Mouse (Mus musculus): ENCODE data around the gene Bola1.

Bola1 gene

GRCm38 (mm10) chr3:96219661-96220130 lies at the start of gene Bola1, which contains the start of gene Hist2h2ab:
Gene Bola1, minus strand, starts transcription at chr3:96219709.
Gene Hist2h2ab, plus strand, starts transcription at chr3:96219865.
- under 1% methylated on average over 36 of the region's 37 CpGs for WGBS

- 1% methylated on average over 15 of the region's 44 CpGs for WGBS
Measured at GRCm38 (mm10) chr3:96268776-96269378, 49.4 kb upstream of the Bola1 start.

- 6% methylated on average over 30 of the region's 30 CpGs for WGBS
Measured at GRCm38 (mm10) chr3:96268051-96268775, 48.7 kb upstream of the Bola1 start, which contains the start of gene Hist2h3b. Gene Hist2h3b, plus strand, starts transcription at chr3:96268654.

GRCm38 (mm10) chr3:96267541-96267940 lies 48.0 kb upstream of the Bola1 start:
- 72% methylated on average over 4 of the region's 4 CpGs for WGBS

- WGBS: 88% methylated on average over 8 of the region's 8 CpGs
Measured at GRCm38 (mm10) chr3:96266132-96266710, 46.7 kb upstream of the Bola1 start.

- 75% methylated on average over 7 of the region's 7 CpGs for WGBS
Measured at GRCm38 (mm10) chr3:96264404-96264949, 45.0 kb upstream of the Bola1 start.

GRCm38 (mm10) chr3:96263558-96264403 lies 44.3 kb upstream of the Bola1 start:
- 2% methylated on average over 27 of the region's 27 CpGs for WGBS

GRCm38 (mm10) chr3:96262979-96263550 lies 43.6 kb upstream of the Bola1 start, which contains the start of gene Hist2h4:
Gene Hist2h4, minus strand, starts transcription at chr3:96263311.
- WGBS: under 1% methylated on average over 40 of the region's 40 CpGs

- 1% methylated on average over 19 of the region's 19 CpGs for WGBS
Measured at GRCm38 (mm10) chr3:96262216-96262875, 42.8 kb upstream of the Bola1 start.

- 40% methylated on average over 3 of the region's 3 CpGs for WGBS
Measured at GRCm38 (mm10) chr3:96261623-96262022, 42.1 kb upstream of the Bola1 start.

- WGBS: 73% methylated on average over 5 of the region's 5 CpGs
Measured at GRCm38 (mm10) chr3:96260220-96260619, 40.7 kb upstream of the Bola1 start.

- 90% methylated on average over 3 of the region's 3 CpGs for WGBS
Measured at GRCm38 (mm10) chr3:96257190-96257589, 37.7 kb upstream of the Bola1 start.

- WGBS: 78% methylated on average over 5 of the region's 5 CpGs
Measured at GRCm38 (mm10) chr3:96255926-96256593, 36.6 kb upstream of the Bola1 start.

GRCm38 (mm10) chr3:96254683-96255355 lies 35.3 kb upstream of the Bola1 start:
- 58% methylated on average over 10 of the region's 10 CpGs for WGBS

GRCm38 (mm10) chr3:96251787-96252186 lies 32.3 kb upstream of the Bola1 start:
- 89% methylated on average over 3 of the region's 3 CpGs for WGBS

GRCm38 (mm10) chr3:96250890-96251289 lies 31.4 kb upstream of the Bola1 start:
- 85% methylated on average over 3 of the region's 3 CpGs for WGBS

GRCm38 (mm10) chr3:96249034-96249345 lies 29.5 kb upstream of the Bola1 start:
- WGBS: 67% methylated on average over 4 of the region's 4 CpGs

GRCm38 (mm10) chr3:96248141-96249033 lies 28.9 kb upstream of the Bola1 start:
- 65% methylated on average over 6 of the region's 6 CpGs for WGBS

All from cerebral cortex, adult 2 months (tissue).